Mouse (Mus musculus) midbrain, embryonic 14.5 days (tissue): ENCODE data around the gene Olfr655. TPM values are rescaled to one million over a fixed set of nuclear protein-coding genes. Genes with fewer than 3 reads are reported as not detected.

ENCODE experiments used
- ATAC-seq: fragments of 200-750 bp; cut with Nextera tagmentation; 2 replicates; pipeline ENCODE4 v1.8.0; 2017; ENCODE audit warnings: moderate number of reproducible peaks, moderate library complexity; ENCODE audit not compliant: low FRiP score, low TSS enrichment
- DNase-seq: peaks from one replicate; pipeline ENCODE4 v3.0.0-alpha.2; 2015
- H3K27ac ChIP-seq: fragments of 300-500 bp; sonication (generic); replicated peaks from 2 replicates; pipeline ENCODE4 v1.5.1; 2014; ENCODE audit warnings: mild to moderate bottlenecking, low read depth, low read length, moderate library complexity
- H3K27me3 ChIP-seq: fragments of 300-500 bp; sonication (generic); 2 replicates; pipeline ENCODE4 v1.6.1; 2014; ENCODE audit warnings: low read length, control low read depth, mixed read lengths; ENCODE audit not compliant: control insufficient read depth, insufficient read depth
- H3K36me3 ChIP-seq: fragments of 300-500 bp; sonication (generic); 2 replicates; pipeline ENCODE4 v1.6.1; 2014; ENCODE audit warnings: low read length, control low read depth; ENCODE audit not compliant: control insufficient read depth, insufficient read depth
- H3K4me1 ChIP-seq: fragments of 300-500 bp; sonication (generic); 2 replicates; pipeline ENCODE4 v1.6.1; 2014; ENCODE audit warnings: mild to moderate bottlenecking, antibody characterized with exemption, low read length, control low read depth; ENCODE audit not compliant: control insufficient read depth, insufficient read depth
- H3K4me2 ChIP-seq: fragments of 300-500 bp; sonication (generic); 2 replicates; pipeline ENCODE4 v1.6.1; 2014; ENCODE audit warnings: mild to moderate bottlenecking, low read length, moderate library complexity
- H3K4me3 ChIP-seq: fragments of 300-500 bp; sonication (generic); replicated peaks from 2 replicates; pipeline ENCODE4 v1.5.1; 2014; ENCODE audit warnings: low read depth, low read length
- H3K9ac ChIP-seq: fragments of 300-500 bp; sonication (generic); replicated peaks from 2 replicates; pipeline ENCODE4 v1.6.1; 2014; ENCODE audit warnings: mild to moderate bottlenecking, low read length, moderate library complexity
- H3K9me3 ChIP-seq: fragments of 300-500 bp; sonication (generic); 2 replicates; pipeline ENCODE4 v1.6.1; 2016; ENCODE audit warnings: low read length, control low read depth, mixed read lengths; ENCODE audit not compliant: control insufficient read depth
- WGBS: fragments of 180-500 bp; shearing (Covaris S2); extraction: QIAGEN DNeasy Blood & Tissue Kit; methylation state at CpG from one replicate; pipeline ENCODE4 v1.1.7; 2014; 5-methylcytosine and 5-hydroxymethylcytosine counted together
- polyA plus RNA-seq: library from polyadenylated mRNA; unstranded; fragments of >200 nt; fragmentation: Nextera tagmentation; extraction: Ambion mirVana; gene quantifications from 2 replicates; pipeline ENCODE4 v1.2.1, GENCODE M21; 2014

Olfr655 gene
- not detected in 2 replicates for polyA plus RNA-seq

DNA sequence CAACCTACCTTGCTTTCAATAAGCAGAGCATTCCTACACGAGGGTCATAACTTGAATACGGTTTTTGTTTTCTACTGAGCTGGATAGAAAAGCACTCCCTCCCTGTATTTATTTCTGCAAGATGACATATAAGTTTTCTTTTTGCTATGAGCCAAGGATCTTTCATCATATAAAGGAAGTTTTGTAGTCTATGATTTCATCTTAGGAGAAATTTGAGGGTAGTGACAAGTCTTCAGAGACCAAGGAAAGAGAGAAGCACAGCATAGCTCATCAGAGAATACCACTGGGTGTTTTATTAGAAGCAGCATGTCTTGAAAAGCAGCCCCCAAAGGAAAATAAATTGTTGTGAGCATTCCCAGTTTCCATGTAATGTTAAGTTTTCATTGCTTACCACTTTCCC is at the start of gene Olfr655:
Gene Olfr655, minus strand, starts transcription at position 101 of the 400 bp plus-strand sequence.
- Histone ChIP-seq H3K4me2 (no peak within 1 kb of the TSS), H3K4me3 (no peak within 1 kb of the TSS), H3K9ac (no peak within 1 kb of the TSS), H3K9me3 (no peaks in the 10 kb centered on the region; the same call in 1 of the 2 replicates), H3K36me3 (no peaks in the 10 kb centered on the region), H3K27me3 (no peaks in the 10 kb centered on the region), H3K4me1 (no peaks in the 10 kb centered on the region), H3K27ac (no peak within 1 kb of the TSS)
- ATAC-seq (no peak), DNase-seq (no peak)
- WGBS: 90% methylated on average over 2 of the region's 2 CpGs

DNA sequence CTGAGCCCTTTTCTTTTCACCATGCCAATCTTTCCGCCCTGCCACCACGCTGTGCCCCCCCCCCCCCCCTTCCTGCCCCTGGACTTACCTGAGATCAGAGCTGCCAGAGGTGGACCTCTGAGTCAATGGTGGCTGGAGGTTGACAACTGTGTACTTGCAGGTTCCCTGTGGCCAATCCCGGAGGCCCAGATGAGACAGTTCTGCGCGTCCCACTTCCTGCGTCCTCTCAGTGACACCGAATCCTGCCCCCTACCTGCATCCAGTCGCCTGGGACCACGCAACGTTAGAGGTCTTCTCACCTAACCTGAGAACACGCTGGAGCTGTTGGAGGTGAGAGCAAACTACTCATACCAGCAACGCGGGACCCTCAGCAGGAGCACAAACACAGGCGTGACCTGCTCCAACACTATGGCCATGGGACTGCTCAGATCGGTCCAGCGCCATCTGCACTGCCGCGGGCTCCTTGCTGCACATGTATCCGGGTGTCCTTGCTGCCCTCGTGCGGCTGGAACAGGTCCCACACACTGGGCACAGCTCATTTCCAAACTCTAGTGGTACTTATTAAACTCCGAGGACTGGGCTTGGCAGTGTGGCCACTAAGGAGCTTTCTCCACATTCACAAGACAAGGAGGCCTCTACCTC is 45.4 kb upstream of the Olfr655 start, which contains the start of gene Olfr658:
Gene Olfr658, minus strand, starts transcription at position 465 of the 642 bp plus-strand sequence.
- peak; percentile 81 for ATAC-seq
- peaks cover 3% of the 10 kb centered on the region; the same call in 1 of the 2 replicates for H3K4me1 ChIP-seq
- WGBS: 28% methylated on average over 21 of the region's 22 CpGs

DNA sequence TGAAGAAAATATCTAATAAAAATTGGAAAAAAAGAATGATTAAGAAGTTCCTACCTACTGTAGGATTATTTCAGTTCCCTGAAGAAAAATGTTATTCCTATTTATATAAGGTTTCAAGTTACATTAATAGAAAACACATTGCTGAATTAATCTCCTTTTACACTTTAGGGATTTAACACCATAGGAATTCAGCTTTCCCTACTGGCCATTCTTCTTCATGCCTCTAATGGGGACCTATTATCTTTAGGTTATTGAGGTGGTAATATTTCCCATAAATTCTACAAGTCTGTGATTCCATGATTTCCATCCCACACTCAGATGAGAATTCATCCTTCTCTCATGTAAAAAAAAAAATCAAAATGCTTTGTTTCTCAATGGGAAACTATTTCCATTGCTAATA is 22.9 kb upstream of the Olfr655 start, which contains the start of gene Olfr657:
Gene Olfr657, plus strand, starts transcription at position 301 of the 400 bp plus-strand sequence.
- H3K4me1 ChIP-seq: no peaks in the 10 kb centered on the region
- no peak within 1 kb of the TSS for H3K4me2 ChIP-seq
- H3K4me3 ChIP-seq: no peak within 1 kb of the TSS
- no peaks in the 10 kb centered on the region for H3K36me3 ChIP-seq
- H3K27ac ChIP-seq: no peak within 1 kb of the TSS
- no peaks in the 10 kb centered on the region for H3K9me3 ChIP-seq
- no peaks in the 10 kb centered on the region for H3K27me3 ChIP-seq
- H3K9ac ChIP-seq: no peak within 1 kb of the TSS
- ATAC-seq (no peak), DNase-seq (no peak)

More for the DNA sequence above, 45.4 kb upstream of the Olfr655 start, which contains the start of gene Olfr658:
- Histone ChIP-seq H3K36me3 (no peaks in the 10 kb centered on the region), H3K27ac (no peak within 1 kb of the TSS), H3K4me2 (peak within 1 kb of the TSS; percentile 50), H3K9me3 (no peaks in the 10 kb centered on the region), H3K4me3 (peak within 1 kb of the TSS; percentile 25), H3K27me3 (no peaks in the 10 kb centered on the region), H3K9ac (no peak within 1 kb of the TSS)
- DNase-seq: peak; percentile 73

- ATAC-seq (no peak), DNase-seq (no peak)
- Histone ChIP-seq H3K9ac (no peak within 1 kb of the TSS), H3K4me1 (no peaks in the 10 kb centered on the region), H3K4me2 (no peak within 1 kb of the TSS), H3K9me3 (no peaks in the 10 kb centered on the region), H3K27ac (no peak within 1 kb of the TSS), H3K36me3 (no peaks in the 10 kb centered on the region), H3K27me3 (no peaks in the 10 kb centered on the region), H3K4me3 (no peak within 1 kb of the TSS)
- WGBS: 74% methylated on average over 4 of the region's 4 CpGs
Measured at GRCm38 (mm10) chr7:104613655-104614054, 12.1 kb upstream of the Olfr655 start, which contains the start of gene Olfr656. Olfr656 (plus strand) TSS chr7:104613955.

- DNase-seq (no peak), ATAC-seq (no peak)
- Histone ChIP-seq H3K36me3 (no peaks in the 10 kb centered on the region), H3K4me2 (no peak overlapping the region), H3K27ac (no peak overlapping the region), H3K9ac (no peak overlapping the region), H3K4me3 (no peak overlapping the region), H3K27me3 (no peaks in the 10 kb centered on the region), H3K9me3 (no peaks in the 10 kb centered on the region; the same call in 1 of the 2 replicates), H3K4me1 (no peaks in the 10 kb centered on the region)
Measured at GRCm38 (mm10) chr7:104604727-104605126, 3.1 kb upstream of the Olfr655 start.

- no peak overlapping the region for H3K27ac ChIP-seq
- no peaks in the 10 kb centered on the region for H3K4me1 ChIP-seq
- no peak overlapping the region for H3K9ac ChIP-seq
- no peak overlapping the region for H3K4me3 ChIP-seq
- H3K4me2 ChIP-seq: no peak overlapping the region
- ATAC-seq (no peak), DNase-seq (no peak)
- H3K27me3 ChIP-seq: no peaks in the 10 kb centered on the region
- WGBS: 7% methylated on average over 3 of the region's 3 CpGs
- no peaks in the 10 kb centered on the region for H3K36me3 ChIP-seq
- H3K9me3 ChIP-seq: no peaks in the 10 kb centered on the region; the same call in 1 of the 2 replicates
Measured at GRCm38 (mm10) chr7:104603173-104603572, 1.6 kb upstream of the Olfr655 start.

DNA sequence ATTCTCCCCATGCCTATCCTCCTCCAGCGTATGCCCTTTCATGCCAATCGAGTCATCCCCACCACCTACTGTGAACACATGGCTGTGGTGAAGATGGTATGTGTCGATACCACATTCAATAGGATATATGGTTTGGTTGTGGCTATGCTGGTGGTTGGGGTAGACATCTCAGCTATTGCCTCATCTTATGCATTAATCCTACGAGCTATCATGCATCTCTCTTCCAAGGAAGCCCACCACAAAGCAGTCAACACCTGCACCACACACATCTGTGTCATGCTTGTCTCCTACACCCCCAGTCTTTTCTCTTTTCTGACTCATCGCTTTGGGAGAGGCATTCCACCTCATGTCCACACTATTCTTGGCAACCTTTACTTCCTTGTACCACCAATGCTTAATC is 13.3 kb downstream of the Olfr655 start:
- Histone ChIP-seq H3K9me3 (no peaks in the 10 kb centered on the region), H3K36me3 (no peaks in the 10 kb centered on the region), H3K4me2 (no peak overlapping the region), H3K27ac (no peak overlapping the region), H3K27me3 (no peaks in the 10 kb centered on the region), H3K4me1 (no peaks in the 10 kb centered on the region), H3K4me3 (no peak overlapping the region), H3K9ac (no peak overlapping the region)
- ATAC-seq (no peak), DNase-seq (no peak)
- 87% methylated on average over 5 of the region's 5 CpGs for WGBS

DNA sequence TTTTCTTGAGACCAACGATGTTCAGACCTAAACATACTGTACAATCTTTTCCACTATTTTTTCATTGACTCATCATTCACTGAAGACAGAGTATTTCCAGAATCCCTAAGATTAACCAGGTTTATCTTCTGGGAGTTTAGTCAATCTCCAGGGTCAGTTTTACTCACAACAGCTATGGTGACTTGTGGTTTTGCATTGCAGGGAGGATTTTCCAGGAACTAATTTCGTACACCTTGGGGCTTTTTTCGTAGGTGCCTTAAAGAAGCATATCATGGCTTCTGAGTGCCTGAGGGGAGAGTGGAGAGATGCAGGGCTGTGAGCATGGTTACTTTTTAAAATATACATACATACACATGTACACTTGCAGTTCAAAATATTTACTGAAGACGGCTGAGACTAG is 14.9 kb downstream of the Olfr655 start, which contains the start of gene Olfr654:
Gene Olfr654, plus strand, starts transcription at position 301 of the 400 bp plus-strand sequence.
- Histone ChIP-seq H3K4me2 (no peak within 1 kb of the TSS), H3K4me1 (no peaks in the 10 kb centered on the region), H3K9me3 (no peaks in the 10 kb centered on the region), H3K4me3 (no peak within 1 kb of the TSS), H3K36me3 (no peaks in the 10 kb centered on the region), H3K27ac (no peak within 1 kb of the TSS), H3K9ac (no peak within 1 kb of the TSS), H3K27me3 (no peaks in the 10 kb centered on the region)
- 89% methylated on average over 4 of the region's 4 CpGs for WGBS
- DNase-seq (no peak), ATAC-seq (no peak)

- no peak for ATAC-seq
- Histone ChIP-seq H3K36me3 (no peaks in the 10 kb centered on the region), H3K27ac (no peak overlapping the region), H3K9me3 (no peaks in the 10 kb centered on the region), H3K4me2 (no peak overlapping the region), H3K27me3 (no peaks in the 10 kb centered on the region), H3K4me1 (no peaks in the 10 kb centered on the region), H3K9ac (no peak overlapping the region), H3K4me3 (no peak overlapping the region)
- DNase-seq: no peak
- 92% methylated on average over 4 of the region's 4 CpGs for WGBS
Measured at GRCm38 (mm10) chr7:104581429-104581828, 20.1 kb downstream of the Olfr655 start.
